Mouse (Mus musculus) CD4-positive helper T cell, adult 2 months (primary cell): Measurements from ENCODE around the gene Ppp1r16b.

Experiments used
- DNase-seq: peaks from one replicate; pipeline ENCODE4 v3.0.0-alpha.2; 2012; ENCODE audit warnings: low read depth, missing footprints, low spot score

Gene Ppp1r16b

DNA sequence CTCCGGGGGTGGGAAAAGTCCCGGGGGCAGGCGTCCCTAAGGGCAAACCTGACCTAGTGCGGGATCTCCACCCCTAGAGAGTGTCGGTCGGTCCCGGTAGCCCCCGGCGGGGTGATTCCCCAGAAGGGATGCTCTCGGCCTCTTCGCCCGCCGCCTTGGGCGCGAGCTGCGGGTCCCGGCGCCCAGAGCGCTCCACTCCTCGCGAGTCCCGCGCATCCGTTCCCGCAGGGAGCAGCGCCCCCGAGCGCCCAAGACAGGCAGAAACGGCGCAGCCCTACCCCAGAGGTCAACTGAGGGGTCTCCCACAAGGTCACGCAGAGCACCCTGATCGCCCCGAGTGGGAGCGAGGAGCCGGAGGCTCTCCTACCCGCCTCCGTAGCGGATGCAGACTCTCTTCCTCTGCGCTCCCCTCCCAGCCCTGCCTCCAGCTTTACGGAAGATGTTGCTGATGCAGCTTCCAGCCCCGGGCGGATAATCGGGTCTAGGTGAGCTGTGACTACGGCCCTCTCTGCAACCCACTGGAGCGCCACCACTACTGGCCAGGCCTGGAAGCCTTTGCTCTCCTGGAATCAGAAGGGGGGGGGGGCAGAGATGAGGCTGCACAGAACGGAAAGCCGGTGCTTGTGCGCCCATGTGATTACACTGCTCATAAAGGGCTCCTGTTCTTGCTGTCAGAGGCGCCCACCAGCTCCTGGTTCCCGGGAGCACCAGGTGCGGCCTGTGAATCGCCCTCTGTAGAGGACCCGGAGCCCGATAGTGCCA, 2.7 kb downstream of the Ppp1r16b start:
- DNase-seq = peak; percentile 72

DNA sequence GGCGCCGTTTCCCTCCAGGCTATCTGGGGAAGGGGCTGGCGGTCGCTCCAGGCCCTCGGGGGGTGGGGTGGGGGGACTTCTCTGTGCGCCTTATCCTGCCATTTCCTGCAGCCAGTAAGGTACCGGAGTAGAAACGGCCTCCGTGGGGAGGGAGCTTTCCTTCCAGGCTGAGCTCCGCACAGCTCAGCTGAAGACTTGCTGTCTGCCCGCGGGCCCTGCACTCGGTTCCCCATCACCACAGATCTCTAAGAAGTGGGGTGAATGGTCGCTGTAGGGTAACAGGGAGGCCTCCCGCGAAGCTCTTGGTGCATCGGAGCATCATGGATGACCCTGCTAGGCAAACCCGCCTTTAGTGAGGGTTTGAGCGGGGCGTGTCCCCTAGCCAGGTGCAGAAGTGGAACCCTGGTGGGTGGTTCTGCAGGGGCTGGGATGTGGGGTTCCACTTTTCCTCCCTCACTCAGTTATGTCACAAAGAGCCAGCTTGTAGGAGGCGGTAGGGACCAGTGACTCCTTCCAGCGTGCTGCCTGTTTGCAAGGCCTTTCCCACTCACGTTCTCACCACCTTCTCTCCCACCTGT, 3.3 kb downstream of the Ppp1r16b start:
- peak; percentile 46 for DNase-seq

DNA sequence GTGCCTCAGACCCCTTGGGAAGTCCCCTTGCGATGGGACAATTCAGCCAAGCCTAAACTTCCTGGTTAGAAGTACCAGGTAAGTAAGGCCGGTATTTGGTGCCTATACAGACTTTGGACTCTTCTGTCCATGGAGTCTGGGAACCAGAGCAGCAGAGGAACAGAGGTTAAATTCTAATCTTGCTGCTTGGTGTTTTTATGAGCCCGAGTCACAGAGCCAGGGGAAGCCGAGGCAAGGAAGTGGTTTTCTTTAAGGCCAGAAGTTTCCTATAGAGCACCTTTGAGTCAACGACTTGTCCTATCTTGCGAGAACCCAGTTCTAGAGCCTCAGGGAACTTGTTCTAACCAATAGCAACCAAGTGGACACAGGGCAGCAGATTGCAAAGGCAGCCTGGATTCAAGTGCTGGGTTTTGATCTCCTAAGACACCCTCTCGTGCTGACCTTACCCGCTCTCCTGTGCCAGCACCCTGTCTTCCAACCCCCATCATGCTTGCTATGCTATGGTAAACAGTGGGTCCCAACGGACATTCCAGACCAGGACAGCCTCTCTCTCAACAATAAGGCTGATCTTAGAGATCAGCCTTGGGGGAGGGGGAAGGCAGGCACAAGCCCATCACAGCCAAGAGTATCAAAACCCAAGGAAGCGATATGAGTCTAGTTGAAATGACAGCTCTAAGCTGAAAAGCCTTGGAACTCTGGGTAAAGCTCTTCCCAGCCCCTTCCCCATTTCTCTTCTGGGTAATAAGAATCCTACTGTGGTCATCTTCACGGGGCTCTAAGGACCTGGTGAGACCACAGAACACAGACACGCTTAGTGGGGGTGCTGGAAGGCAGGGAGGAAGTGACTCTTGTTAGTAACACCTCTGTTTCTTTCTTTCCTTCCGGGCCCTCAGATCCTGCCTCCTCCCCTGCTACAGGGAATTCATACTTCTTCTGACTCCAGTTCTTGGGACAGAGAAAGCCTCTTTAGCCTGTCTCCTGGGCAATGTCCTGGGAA, 4.3 kb downstream of the Ppp1r16b start:
- DNase-seq = peak; percentile 76

DNA sequence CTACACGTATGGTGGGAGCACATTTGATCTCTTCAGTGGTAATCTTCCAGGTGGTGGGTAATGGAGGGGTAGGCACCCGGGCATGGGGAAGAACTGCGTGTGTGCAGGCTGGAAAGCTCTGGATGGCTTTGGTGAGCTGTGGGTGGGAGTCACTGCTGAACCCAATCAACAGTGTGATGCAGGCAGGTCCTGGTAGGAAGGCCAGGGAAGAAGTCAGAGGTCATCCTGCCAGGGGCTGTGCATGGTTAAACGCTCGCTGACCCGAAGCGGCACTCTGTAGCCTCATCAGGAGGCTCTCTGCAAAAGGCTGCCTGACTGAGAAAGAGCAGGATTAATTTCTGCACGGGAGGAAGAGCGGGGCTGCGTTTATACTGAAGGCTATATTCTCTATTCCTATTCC, 5.4 kb downstream of the Ppp1r16b start:
- no peak for DNase-seq

DNA sequence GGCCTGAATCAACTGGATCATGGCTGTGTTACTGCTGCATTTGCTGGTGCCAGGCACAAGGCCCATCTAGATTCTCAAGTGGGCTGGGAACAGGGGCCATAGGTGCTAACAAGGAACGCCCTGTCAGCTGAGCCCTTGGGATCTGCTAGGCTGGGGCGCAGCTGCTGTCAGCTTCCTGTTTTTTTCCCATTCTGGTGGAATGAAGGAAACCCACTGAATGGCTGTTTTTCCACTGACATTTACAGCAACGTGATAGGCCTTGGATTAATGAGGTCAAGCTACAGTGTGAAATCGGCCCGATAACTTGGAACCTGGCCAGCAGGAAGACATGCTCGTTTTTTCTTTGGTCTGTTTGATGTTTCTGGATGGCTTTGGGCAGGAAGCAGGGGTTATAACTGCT, 7.6 kb downstream of the Ppp1r16b start:
- DNase-seq = peak; percentile 54

DNA sequence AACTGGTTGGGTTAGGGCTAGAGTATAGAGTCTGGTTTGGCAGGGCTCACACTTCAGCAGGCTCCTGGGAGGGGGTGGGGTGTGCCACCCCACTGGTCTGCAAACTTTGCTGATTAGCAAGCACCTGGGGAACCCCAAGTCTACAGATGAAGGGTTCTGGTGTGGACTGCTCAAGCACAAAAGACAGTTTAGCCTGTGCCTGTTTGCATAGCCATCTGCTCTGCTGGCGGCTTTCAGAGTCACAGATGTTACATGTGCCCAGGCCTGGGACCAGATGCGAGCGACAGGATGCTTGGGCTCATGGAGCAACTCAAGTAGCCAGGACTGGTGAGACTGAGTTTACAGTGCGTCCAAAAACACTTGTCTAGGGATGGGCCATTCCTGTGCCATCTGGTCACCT, 8.3 kb downstream of the Ppp1r16b start:
- no peak for DNase-seq

DNA sequence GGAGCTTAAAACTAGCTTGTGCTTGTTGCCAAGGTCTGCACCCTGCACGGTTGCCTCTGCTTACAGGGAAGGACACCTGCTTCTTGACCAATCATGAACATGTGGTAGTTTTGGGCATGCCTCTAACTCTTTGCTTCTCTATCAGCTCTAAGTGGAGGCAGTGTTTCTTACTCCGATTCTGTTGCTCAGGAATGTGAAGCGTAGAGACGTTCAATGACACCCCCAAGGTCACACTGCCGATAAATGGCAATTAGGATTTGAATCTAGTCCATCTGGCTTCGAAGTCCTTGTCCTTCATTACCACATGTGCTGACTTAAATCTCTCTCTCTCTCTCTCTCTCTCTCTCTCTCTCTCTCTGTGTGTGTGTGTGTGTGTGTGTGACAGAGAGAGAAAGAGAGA, 8.9 kb downstream of the Ppp1r16b start:
- DNase-seq = no peak

DNA sequence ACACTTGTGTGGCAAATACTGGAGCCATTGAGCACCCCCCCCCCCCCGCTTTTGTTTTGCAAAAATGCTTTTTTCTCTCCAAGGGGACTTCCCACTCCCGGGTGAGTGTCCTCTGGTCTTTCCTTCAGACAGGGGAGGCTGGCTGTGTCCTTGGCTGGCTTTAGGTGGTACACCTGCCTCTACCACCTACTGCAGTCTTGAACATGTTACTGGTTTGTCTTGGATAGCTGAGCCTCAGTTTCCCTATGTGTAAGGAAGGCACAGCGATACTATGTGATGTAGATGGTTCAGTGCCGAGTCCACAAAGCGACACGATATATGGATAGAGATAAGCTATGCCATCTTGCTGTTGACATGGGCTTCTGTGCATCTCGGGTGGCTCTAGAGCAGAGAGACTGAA, 9.6 kb downstream of the Ppp1r16b start:
- DNase-seq = no peak

DNA sequence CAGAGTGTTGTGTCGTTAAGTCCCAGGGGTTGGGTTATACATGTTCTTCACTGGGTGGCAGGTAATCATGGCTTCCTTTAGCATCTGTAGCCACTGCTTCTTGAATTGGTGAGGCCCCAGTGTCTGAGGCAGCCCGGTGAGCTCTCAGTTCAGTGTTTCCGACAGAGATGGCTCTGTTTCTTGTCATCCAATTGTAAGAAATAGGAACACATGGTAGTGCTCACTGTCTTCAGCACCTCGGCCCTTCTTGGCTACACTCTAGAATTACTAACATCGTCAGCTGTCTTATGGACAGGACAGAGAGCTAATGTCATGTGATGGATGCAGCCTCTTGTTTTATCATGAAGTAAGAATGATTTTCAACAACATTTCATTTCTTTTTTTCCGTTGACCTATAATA, 10.0 kb downstream of the Ppp1r16b start:
- DNase-seq = no peak

DNA sequence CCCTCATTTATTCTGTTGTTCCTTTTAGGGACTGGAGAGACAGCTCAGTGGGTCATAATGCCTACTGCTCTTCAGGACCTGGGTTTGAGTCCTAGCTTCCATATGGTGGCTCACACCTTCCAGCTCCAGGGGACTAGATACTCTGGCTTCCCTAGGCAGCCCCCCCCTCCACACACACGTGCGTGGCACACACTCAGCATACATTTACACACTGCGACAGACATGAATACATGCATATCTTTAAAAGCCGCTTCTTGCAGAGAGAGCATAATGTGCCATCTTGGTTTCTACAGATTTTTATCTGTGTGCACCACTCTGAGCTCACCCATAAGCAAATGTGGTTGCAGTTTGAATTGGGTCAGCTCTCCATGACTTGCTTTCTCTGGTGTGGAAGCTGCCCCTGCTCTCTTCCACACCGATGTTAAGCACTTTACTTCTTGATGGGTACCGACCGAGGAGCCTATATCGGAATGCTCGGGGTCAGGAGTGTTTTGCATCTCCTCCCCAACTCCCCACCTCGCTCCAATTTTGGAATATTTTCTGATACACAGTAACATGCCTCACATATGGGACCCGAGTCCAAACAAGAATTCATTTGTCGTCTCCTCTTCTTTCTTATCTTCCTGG, 10.8 kb downstream of the Ppp1r16b start:
- no peak for DNase-seq

DNA sequence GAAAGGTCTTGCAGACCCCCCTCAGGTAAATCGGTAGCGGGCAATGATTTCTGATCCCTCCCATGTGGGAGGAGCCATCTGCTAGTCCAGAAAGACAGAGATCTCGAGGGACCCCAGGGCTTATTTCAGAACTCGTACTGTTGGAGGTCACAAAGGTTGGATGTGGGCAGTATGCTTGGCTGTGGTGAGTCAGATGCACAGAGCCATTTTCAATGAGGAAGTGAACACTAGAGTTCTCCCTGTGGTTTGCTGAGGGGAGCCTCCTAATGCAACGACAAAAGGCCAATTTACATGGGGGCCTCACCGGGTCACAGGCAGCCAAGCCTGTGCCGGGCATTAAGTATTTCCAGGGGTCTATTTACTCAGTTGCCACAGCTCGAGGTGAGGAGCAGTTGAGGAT, 12.7 kb downstream of the Ppp1r16b start:
- DNase-seq = no peak

DNA sequence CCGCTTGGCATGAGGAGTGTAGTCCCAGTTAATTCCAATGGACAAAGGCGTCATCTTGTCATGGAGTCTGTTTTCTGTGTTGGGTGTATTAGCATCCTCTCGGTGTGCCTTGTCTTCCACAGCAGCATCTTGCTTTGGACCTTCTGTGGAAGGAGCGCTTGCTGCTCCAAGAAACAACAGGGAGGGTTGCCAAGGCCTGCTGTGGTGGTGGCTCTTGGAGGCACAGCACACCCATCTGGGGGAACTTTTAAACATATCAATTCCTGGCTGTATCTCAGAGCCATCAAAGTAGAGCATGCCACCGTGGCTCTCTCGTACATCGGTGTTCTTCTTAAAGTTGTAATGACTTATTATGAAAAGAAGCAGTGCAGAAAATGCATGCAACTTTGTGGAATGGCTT, 13.9 kb downstream of the Ppp1r16b start:
- no peak for DNase-seq

DNA sequence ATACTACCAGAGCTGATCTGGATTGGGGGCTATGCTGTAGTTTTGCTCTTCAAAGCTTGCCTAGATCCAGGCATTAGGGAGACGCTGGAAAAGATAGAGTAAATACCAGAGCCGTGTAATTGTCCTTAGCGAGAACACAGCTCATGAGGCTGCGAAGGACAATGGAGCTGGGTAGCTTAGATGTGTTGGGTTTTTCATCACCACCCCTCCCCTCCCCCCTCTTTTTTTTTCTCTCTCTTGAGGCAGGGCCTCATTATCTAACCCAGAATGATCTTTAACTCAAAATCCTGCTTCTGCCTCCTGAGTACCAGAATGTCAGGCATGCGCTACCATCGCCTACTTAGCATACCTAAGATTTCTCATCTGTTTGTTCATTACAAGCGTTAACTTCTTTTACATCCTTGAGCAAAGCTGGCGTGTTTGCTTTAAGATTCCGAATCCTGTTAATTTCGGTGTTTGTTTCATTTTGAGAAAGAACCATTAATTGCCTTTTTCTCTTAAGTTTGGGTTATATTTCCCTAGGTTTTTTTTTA, 15.2 kb downstream of the Ppp1r16b start:
- DNase-seq = no peak

DNA sequence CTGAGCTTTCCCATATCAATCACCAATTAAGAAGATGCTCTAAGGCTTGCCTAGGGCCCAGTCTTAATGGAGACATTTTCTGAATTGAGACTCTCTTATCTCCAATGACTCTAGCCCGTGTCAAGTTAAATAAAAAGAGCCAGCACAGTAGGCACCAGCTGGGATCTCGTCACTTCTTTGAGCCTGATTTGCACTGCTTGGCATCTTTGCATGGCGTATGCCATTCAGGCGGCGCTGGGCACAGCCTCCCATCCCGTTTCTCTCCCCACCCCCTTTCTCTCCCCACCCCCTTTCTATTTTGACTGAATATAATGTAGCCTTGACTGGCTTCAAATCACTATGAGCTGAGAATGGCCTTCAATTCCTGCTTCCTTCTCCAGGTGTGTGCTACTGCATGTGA, 16.5 kb downstream of the Ppp1r16b start:
- DNase-seq = no peak

DNA sequence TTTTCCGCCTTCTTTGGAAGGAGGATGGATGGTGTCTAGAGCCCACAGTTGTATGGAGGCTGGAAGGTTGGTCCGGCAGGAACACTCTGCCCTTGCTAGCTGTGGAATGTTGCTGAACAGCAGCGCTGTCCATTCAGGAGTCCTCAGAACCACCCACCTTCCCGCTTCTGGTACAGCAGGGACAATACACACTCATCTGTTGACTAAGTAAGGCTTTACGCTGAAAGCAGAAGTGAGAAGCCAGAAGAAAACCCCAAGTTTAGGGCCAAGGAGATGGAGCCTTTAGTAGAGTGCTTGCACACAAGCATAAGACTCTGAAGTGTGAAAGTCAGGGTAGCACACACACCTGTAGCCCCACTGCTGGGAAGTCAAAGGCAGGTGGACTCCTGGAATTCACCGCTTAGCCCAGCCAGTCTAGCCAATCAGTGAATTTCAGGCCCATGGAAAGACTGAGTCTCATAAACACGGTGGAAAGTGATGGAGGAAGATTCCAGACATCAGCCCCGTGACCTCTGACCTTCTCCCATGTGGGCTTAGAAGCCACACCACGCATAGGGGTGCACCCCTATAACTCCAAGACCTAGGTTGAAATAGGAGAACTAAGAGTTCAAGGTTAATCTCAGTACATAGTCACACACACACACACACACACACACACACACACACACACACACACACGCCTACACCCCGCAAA, 17.3 kb downstream of the Ppp1r16b start:
- no peak for DNase-seq

DNA sequence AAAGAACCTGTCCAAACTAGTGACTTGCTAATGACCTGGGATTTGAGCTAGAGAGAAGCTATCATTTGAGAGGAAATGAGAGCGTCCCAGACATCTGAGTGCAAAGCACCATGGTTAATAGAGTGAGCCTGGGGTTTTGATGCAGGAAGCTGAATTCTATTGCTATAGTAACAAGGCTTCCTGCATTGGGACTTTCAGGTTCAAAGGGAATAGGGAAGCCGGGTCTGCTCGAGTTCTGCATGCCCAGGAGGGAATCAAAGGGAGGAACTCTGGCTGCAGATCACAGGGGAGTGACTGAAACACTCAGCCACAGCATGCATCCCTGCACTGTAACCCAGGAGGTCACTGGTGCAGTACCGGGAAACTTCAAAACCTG, 17.8 kb downstream of the Ppp1r16b start:
- no peak for DNase-seq

DNA sequence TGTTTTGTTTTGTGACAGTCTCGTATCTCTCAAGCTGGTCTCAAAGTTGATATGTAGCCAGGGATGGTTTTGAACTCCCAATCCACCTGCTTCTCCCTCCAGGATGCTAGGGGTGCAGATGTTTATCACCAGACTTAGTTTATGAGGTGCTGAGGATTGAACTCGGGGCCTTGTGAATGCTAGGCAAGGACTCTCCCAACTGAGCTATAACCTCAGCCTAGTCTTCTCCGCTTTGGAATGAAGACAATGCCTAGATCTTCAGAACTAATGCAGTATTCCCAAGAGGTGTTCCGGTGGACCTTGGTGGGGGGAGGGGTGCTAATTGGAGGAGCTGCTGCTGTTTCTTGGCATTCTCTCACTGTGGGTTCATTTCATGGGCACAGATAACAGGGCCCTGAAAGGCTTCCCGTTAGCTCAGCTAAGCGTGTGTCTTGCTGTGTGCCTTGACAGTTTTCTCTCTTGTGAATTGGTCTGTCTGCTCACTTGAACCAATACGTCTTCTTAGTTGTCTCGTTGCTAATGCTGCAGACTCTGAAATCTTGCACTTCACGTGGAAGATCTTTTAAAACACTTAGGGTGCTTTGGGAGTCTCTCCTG, 19.1 kb downstream of the Ppp1r16b start:
- no peak for DNase-seq

DNA sequence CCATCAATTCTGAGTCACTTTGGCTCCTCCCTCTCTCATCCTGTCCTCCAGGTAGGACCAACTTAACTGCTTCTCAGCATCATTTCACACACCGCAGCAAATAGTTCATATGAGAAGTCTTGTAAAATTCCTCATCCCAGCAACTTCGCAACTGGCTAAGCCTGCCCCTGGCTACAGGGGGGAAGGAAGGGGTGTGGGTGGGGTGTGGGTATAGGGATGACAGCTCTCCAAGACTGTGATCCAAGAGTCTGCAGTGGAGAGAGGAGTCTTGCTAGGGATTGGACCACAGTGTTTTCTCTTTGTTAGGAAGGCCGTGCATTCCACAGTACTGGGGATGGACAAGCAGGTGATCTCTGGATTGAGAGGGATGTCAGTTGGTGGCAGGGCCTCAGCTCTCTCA, 19.7 kb downstream of the Ppp1r16b start:
- no peak for DNase-seq

DNA sequence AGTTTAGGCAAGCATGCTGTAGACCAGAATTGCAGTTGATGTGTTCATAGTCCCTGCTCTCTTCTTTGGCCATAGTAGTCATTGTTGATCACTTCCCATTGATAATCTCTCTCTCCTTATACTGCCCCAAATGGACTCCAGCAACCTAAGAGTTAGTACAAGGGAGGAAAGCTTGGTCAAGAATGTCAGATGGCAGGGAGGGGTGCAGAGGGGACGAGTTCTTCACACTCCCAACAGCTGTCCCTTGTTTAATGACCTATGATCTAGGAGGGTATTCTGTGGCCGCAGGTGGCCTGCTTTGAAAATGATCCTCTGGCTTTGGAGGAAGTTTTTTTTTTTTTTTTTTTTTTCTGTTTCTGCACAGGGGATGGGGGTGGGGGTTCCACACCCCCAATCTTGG, 21.2 kb downstream of the Ppp1r16b start:
- no peak for DNase-seq

DNA sequence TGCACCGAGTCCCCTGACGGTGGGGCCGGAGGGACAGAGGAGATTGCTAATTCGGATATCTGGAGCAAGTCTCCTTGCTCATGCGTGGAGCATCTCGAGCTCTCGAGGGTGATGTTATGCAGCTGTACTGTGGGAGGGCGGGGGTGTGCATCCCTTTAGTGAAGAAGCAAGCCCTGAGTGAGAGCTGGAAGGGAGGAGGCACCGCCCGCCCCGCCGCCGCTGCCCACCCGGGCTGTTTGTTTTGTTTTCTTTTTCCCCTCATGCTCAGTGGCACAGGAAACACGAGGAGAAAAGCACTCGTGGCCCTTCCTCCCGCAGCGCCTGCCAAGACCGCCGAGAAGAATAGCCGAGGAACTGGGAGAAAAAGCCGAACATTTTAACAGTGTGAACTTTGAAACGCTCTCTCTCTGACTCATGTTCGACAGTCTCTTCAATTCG, 22.6 kb downstream of the Ppp1r16b start:
- DNase-seq = peak; percentile 42

DNA sequence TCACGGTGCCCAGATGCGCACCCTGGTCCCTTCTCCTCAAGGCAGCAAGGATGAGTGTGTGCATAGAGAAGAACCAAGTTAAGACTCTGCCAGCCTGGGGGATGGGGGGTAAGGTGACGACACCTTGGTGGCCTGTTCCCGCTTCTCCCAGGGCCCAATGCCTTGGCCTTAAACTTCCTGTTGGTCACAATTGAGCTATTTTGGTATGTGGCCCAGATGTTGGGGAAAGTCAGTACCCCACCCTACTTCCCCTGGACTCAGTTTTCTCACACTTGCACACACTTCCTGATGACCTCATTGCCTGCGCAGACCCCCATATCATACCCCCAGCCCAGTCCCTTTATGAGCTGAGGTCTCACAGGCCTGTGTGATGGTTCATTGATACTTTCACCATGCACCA, 23.9 kb downstream of the Ppp1r16b start:
- no peak for DNase-seq
